Mouse (Mus musculus) stomach, postnatal 0 days (tissue): ENCODE results near the gene Soga3.

Experiments
- CTCF ChIP-seq: IDR thresholded peaks from 2 replicates; pipeline ENCODE4 v1.5.1; 2016; ENCODE audit warnings: antibody characterized with exemption, low read depth, mild to moderate bottlenecking, moderate library complexity
- EP300 ChIP-seq: optimal IDR thresholded peaks from 2 replicates; pipeline ENCODE3; 2016; ENCODE audit warnings: antibody characterized with exemption

- TF ChIP-seq CTCF, result no peak
- TF ChIP-seq EP300, result no peak
Observed at GRCm38 (mm10) chr10:29196811-29197210, 53.2 kb downstream of the Soga3 start.
